Mouse (Mus musculus) left cerebral cortex, adult 8-10 months (tissue): Measurements from ENCODE around the gene Atp8a2. TPM values are rescaled to one million over a fixed set of nuclear protein-coding genes. Genes with fewer than 3 reads are reported as not detected.

Experiments
- DNase-seq, 2 experiments: peaks; one replicate each; pipeline ENCODE4 v3.0.0; 2022; ENCODE audit warnings: low spot score in 2 of 2
- total RNA-seq, 4 experiments: library from RNA; stranded (reverse); gene quantifications; 2 replicates each; pipeline ENCODE4 v1.2.4; 2022

Gene Atp8a2
- total RNA-seq, 4 experiments from 2014 or later, result 54.2 to 72.9 (median 63.0) TPM

GRCm38 (mm10) chr14:59793841-59794240 lies 403.1 kb downstream of the Atp8a2 start:
- DNase-seq, result no peak

- DNase-seq, result no peak
These were observed 413.3 kb downstream of the Atp8a2 start for GRCm38 (mm10) chr14:59783348-59784341.

GRCm38 (mm10) chr14:59780391-59780790 lies 416.6 kb downstream of the Atp8a2 start:
- DNase-seq, result no peak

- DNase-seq, result no peak
These were observed 434.8 kb downstream of the Atp8a2 start for GRCm38 (mm10) chr14:59762227-59762626.

- DNase-seq, result no peak
These were observed 437.0 kb downstream of the Atp8a2 start for GRCm38 (mm10) chr14:59759900-59760493.

GRCm38 (mm10) chr14:59759196-59759839 lies 437.7 kb downstream of the Atp8a2 start:
- no peak for DNase-seq

GRCm38 (mm10) chr14:59752401-59752800 lies 444.6 kb downstream of the Atp8a2 start:
- DNase-seq, result no peak

GRCm38 (mm10) chr14:59750005-59750404 lies 447.0 kb downstream of the Atp8a2 start:
- no peak for DNase-seq

GRCm38 (mm10) chr14:59745676-59746075 lies 451.3 kb downstream of the Atp8a2 start:
- no peak for DNase-seq

- DNase-seq, result no peak
These were observed 455.2 kb downstream of the Atp8a2 start for GRCm38 (mm10) chr14:59741752-59742151.

- no peak for DNase-seq
These were observed 457.5 kb downstream of the Atp8a2 start for GRCm38 (mm10) chr14:59739446-59739845.

GRCm38 (mm10) chr14:59737734-59738294 lies 459.2 kb downstream of the Atp8a2 start:
- DNase-seq, result no peak

- peak in 1 of 2 experiments; percentile 77 for DNase-seq
These were observed 459.9 kb downstream of the Atp8a2 start for GRCm38 (mm10) chr14:59736861-59737700.

- no peak for DNase-seq
These were observed 467.0 kb downstream of the Atp8a2 start for GRCm38 (mm10) chr14:59730043-59730390.

GRCm38 (mm10) chr14:59729298-59730042 lies 467.5 kb downstream of the Atp8a2 start:
- DNase-seq, result no peak

- no peak for DNase-seq
These were observed 470.0 kb downstream of the Atp8a2 start for GRCm38 (mm10) chr14:59727016-59727415.

- DNase-seq, result no peak
These were observed 473.8 kb downstream of the Atp8a2 start for GRCm38 (mm10) chr14:59723163-59723562.

- no peak for DNase-seq
These were observed 475.0 kb downstream of the Atp8a2 start for GRCm38 (mm10) chr14:59721957-59722356.

- DNase-seq, result no peak
These were observed 475.6 kb downstream of the Atp8a2 start for GRCm38 (mm10) chr14:59721356-59721755.

- DNase-seq, result no peak
These were observed 476.6 kb downstream of the Atp8a2 start for GRCm38 (mm10) chr14:59720386-59720785.
